ENCODE assay signal across 9 mouse cellular contexts in genomic region chr4:141720761-141721523, GRCm38 (mm10). TPM values are rescaled to one million over a fixed set of nuclear protein-coding genes. Genes with fewer than 3 reads are reported as not detected.
DNase-seq lines count a peak whose midpoint lies in the region; ATAC-seq and TF ChIP-seq lines count a peak whose summit lies in the region.
"Had no signal": no experiment of that assay in that cellular context is flagged by ENCODE, and none has a peak within 500 bp of the region (broad histone marks: within the 10 kb centered on the region; RNA-seq: fewer than 3 reads in every experiment).

No protein-coding gene starts in this region.

- H3K4me3 ChIP-seq in midbrain, embryonic 10.5 days, result peak overlapping the region; percentile 100
- H3K4me3 ChIP-seq in midbrain, postnatal 0 days (ENCODE audit: low read depth, low read length), result no peak overlapping the region
- peak overlapping the region; percentile 99 for H3K4me3 ChIP-seq in embryonic facial prominence, embryonic 14.5 days (ENCODE audit: low read depth, low read length)
- peak overlapping the region; percentile 85 for H3K4me3 ChIP-seq in intestine, postnatal 0 days (ENCODE audit: low read depth, low read length)

- H3K4me2 ChIP-seq in midbrain, postnatal 0 days (ENCODE audit: low read depth, low read length, poor library complexity, severe bottlenecking), result no peak overlapping the region
- peak overlapping the region; percentile 69 for H3K4me2 ChIP-seq in embryonic facial prominence, embryonic 14.5 days (ENCODE audit: low read depth, low read length)
- H3K4me2 ChIP-seq in intestine, postnatal 0 days (replicated peaks; ENCODE audit: low read depth), result peak overlapping the region; percentile 90

- 88% methylated on average over 6 of the region's 6 CpGs for WGBS in midbrain, embryonic 10.5 days
- 77% methylated on average over 6 of the region's 6 CpGs for WGBS in midbrain, postnatal 0 days
- 64% methylated on average over 6 of the region's 6 CpGs for WGBS in embryonic facial prominence, embryonic 14.5 days
- 17% methylated on average over 6 of the region's 6 CpGs for WGBS in intestine, postnatal 0 days

- H3K9ac ChIP-seq in midbrain, postnatal 0 days (replicated peaks; ENCODE audit: low read length, poor library complexity, severe bottlenecking), result no peak overlapping the region
- H3K9ac ChIP-seq in embryonic facial prominence, embryonic 14.5 days (ENCODE audit: low read depth, low read length), result 0 out of 2 replicates have a peak overlapping the region, but pooled peaks have one; percentile 95
- no peak overlapping the region for H3K9ac ChIP-seq in intestine, postnatal 0 days (ENCODE audit: low read depth, low read length)

- no peaks in the 10 kb centered on the region for H3K9me3 ChIP-seq in midbrain, embryonic 10.5 days (replicated peaks)
- no peaks in the 10 kb centered on the region for H3K9me3 ChIP-seq in midbrain, postnatal 0 days (ENCODE audit: low read length)
- H3K9me3 ChIP-seq in embryonic facial prominence, embryonic 14.5 days (ENCODE audit: control insufficient read depth, low read length), result 0 out of 2 replicates have a peak, but pooled peaks cover 4% of the 10 kb centered on the region
- no peaks in the 10 kb centered on the region for H3K9me3 ChIP-seq in intestine, postnatal 0 days (ENCODE audit: control insufficient read depth)

- ATAC-seq in midbrain, postnatal 0 days (ENCODE audit: low FRiP score), result no peak
- peak; percentile 59 for ATAC-seq in embryonic facial prominence, embryonic 14.5 days (ENCODE audit: low read depth)
- no peak for ATAC-seq in intestine, postnatal 0 days
- 0 out of 2 replicates have a peak, but pooled peaks have one; percentile 23 for ATAC-seq in neutrophil, adult 5-6 weeks (ENCODE audit: extremely low read depth, insufficient number of reproducible peaks, low FRiP score, poor library complexity, severe bottlenecking)

- peaks cover 35% of the 10 kb centered on the region for H3K36me3 ChIP-seq in midbrain, embryonic 10.5 days
- H3K36me3 ChIP-seq in midbrain, postnatal 0 days (ENCODE audit: insufficient read depth, low read length), result no peaks in the 10 kb centered on the region
- H3K36me3 ChIP-seq in embryonic facial prominence, embryonic 14.5 days (ENCODE audit: control insufficient read depth, insufficient read depth, low read length), result peaks cover 17% of the 10 kb centered on the region
- H3K36me3 ChIP-seq in intestine, postnatal 0 days (ENCODE audit: control insufficient read depth, insufficient read depth), result peaks cover 8% of the 10 kb centered on the region; the same call in 1 of the 2 replicates

- peaks cover 35% of the 10 kb centered on the region for H3K4me1 ChIP-seq in midbrain, embryonic 10.5 days
- peaks cover 12% of the 10 kb centered on the region; the same call in 1 of the 2 replicates for H3K4me1 ChIP-seq in midbrain, postnatal 0 days (ENCODE audit: insufficient read depth, low read length)
- peaks cover 19% of the 10 kb centered on the region for H3K4me1 ChIP-seq in embryonic facial prominence, embryonic 14.5 days (ENCODE audit: control insufficient read depth, insufficient read depth, low read length)
- no peaks in the 10 kb centered on the region for H3K4me1 ChIP-seq in intestine, postnatal 0 days (replicated peaks; ENCODE audit: control insufficient read depth, insufficient read depth, low read length)

- no peak for DNase-seq in midbrain, embryonic 10.5 days (ENCODE audit: low spot score)
- no peak for DNase-seq in midbrain, postnatal 0 days (ENCODE audit: low spot score)
- DNase-seq in embryonic facial prominence, embryonic 14.5 days (ENCODE audit: low spot score), result peak; percentile 87
- no peak for DNase-seq in retina, embryonic 14.5 days (ENCODE audit: low spot score)
- no peak for DNase-seq in cerebellum, postnatal 4 days (ENCODE audit: low spot score in 2 of 2)
- DNase-seq: kidney, adult 11 months; thymus, postnatal 36 days had no signal

- no peak for TF ChIP-seq CTCF in midbrain, postnatal 0 days (IDR thresholded peaks at IDR 0.05)
- TF ChIP-seq CTCF in intestine, postnatal 0 days (IDR thresholded peaks at IDR 0.05; ENCODE audit: low read depth), result no peak

- no peak overlapping the region for H3K27ac ChIP-seq in midbrain, embryonic 10.5 days (replicated peaks)
- no peak overlapping the region for H3K27ac ChIP-seq in midbrain, postnatal 0 days (ENCODE audit: low read depth, low read length)
- H3K27ac ChIP-seq in embryonic facial prominence, embryonic 14.5 days (replicated peaks; ENCODE audit: low read depth, low read length), result peak overlapping the region; percentile 39; the same call in 1 of the 2 replicates
- no peak overlapping the region for H3K27ac ChIP-seq in intestine, postnatal 0 days (ENCODE audit: low read depth, low read length)

- no peaks in the 10 kb centered on the region for H3K27me3 ChIP-seq in midbrain, embryonic 10.5 days (ENCODE audit: low read depth, poor library complexity, severe bottlenecking)
- H3K27me3 ChIP-seq in midbrain, postnatal 0 days (ENCODE audit: insufficient read depth, low read length), result no peaks in the 10 kb centered on the region
- H3K27me3 ChIP-seq in embryonic facial prominence, embryonic 14.5 days (replicated peaks; ENCODE audit: control insufficient read depth, insufficient read depth, low read length), result no peaks in the 10 kb centered on the region
- no peaks in the 10 kb centered on the region for H3K27me3 ChIP-seq in intestine, postnatal 0 days (replicated peaks; ENCODE audit: control insufficient read depth, insufficient read depth, low read length)

RNA-seq across cellular contexts. Expression of gene Ddi2, which starts 2.3 kb away (rescaled TPM):
- 23.7 and 24.2 TPM in 2 replicates for polyA plus RNA-seq in midbrain, embryonic 10.5 days (2016; fragmentation: Nextera tagmentation; extraction: Ambion mirVana)
- total RNA-seq in midbrain, postnatal 0 days (2014; rRNA removed), result 21.7 and 25.7 TPM in 2 replicates
- 8.9 and 9.2 TPM in 2 replicates for polyA plus RNA-seq in midbrain, postnatal 0 days (2015; fragmentation: Nextera tagmentation; extraction: Ambion mirVana)
- 18.8 and 19.4 TPM in 2 replicates for polyA plus RNA-seq in embryonic facial prominence, embryonic 14.5 days (2014; fragmentation: Nextera tagmentation; extraction: Ambion mirVana)
- polyA plus RNA-seq in intestine, postnatal 0 days (2015; fragmentation: Nextera tagmentation; extraction: Ambion mirVana), result 15.9 and 16.7 TPM in 2 replicates
- 29.2 and 31.1 TPM in 2 replicates for total RNA-seq in neutrophil, adult 5-6 weeks (2017)

RNA-seq across cellular contexts. Expression of gene Agmat, which starts 25.5 kb away (rescaled TPM):
- not detected in 2 replicates for polyA plus RNA-seq in midbrain, embryonic 10.5 days (2016; fragmentation: Nextera tagmentation; extraction: Ambion mirVana)
- total RNA-seq in midbrain, postnatal 0 days (2014; rRNA removed), result not detected in 2 replicates
- polyA plus RNA-seq in midbrain, postnatal 0 days (2015; fragmentation: Nextera tagmentation; extraction: Ambion mirVana), result not detected in 2 replicates
- polyA plus RNA-seq in embryonic facial prominence, embryonic 14.5 days (2014; fragmentation: Nextera tagmentation; extraction: Ambion mirVana), result 0.13 and 0.29 TPM in 2 replicates
- polyA plus RNA-seq in intestine, postnatal 0 days (2015; fragmentation: Nextera tagmentation; extraction: Ambion mirVana), result 106 and 109 TPM in 2 replicates
- not detected in 2 replicates for total RNA-seq in neutrophil, adult 5-6 weeks (2017)

RNA-seq across cellular contexts. Expression of gene Rsc1a1, which starts 35.5 kb away (rescaled TPM):
- polyA plus RNA-seq in midbrain, embryonic 10.5 days (2016; fragmentation: Nextera tagmentation; extraction: Ambion mirVana), result 2.2 and 2.4 TPM in 2 replicates
- total RNA-seq in midbrain, postnatal 0 days (2014; rRNA removed), result 2.7 and 12.7 TPM in 2 replicates
- polyA plus RNA-seq in midbrain, postnatal 0 days (2015; fragmentation: Nextera tagmentation; extraction: Ambion mirVana), result not detected in 2 replicates
- 1.9 and 2.7 TPM in 2 replicates for polyA plus RNA-seq in embryonic facial prominence, embryonic 14.5 days (2014; fragmentation: Nextera tagmentation; extraction: Ambion mirVana)
- polyA plus RNA-seq in intestine, postnatal 0 days (2015; fragmentation: Nextera tagmentation; extraction: Ambion mirVana), result not detected in 2 replicates
- total RNA-seq in neutrophil, adult 5-6 weeks (2017), result 6.5 TPM in 1 of 2 replicates, not detected in the other

RNA-seq across cellular contexts. Expression of gene Plekhm2, which starts 56.2 kb away (rescaled TPM):
- polyA plus RNA-seq in midbrain, embryonic 10.5 days (2016; fragmentation: Nextera tagmentation; extraction: Ambion mirVana), result 2.9 and 4.2 TPM in 2 replicates
- 40.0 and 41.7 TPM in 2 replicates for total RNA-seq in midbrain, postnatal 0 days (2014; rRNA removed)
- 6.7 and 6.9 TPM in 2 replicates for polyA plus RNA-seq in midbrain, postnatal 0 days (2015; fragmentation: Nextera tagmentation; extraction: Ambion mirVana)
- polyA plus RNA-seq in embryonic facial prominence, embryonic 14.5 days (2014; fragmentation: Nextera tagmentation; extraction: Ambion mirVana), result 3.7 and 4.5 TPM in 2 replicates
- polyA plus RNA-seq in intestine, postnatal 0 days (2015; fragmentation: Nextera tagmentation; extraction: Ambion mirVana), result 3.1 and 6.0 TPM in 2 replicates
- 15.6 and 16.6 TPM in 2 replicates for total RNA-seq in neutrophil, adult 5-6 weeks (2017)

Comparison
In these comparisons a context has a peak if more than half of its experiments do, and no peak if none do; other contexts are left out.
1. ATAC-seq: peak in embryonic facial prominence, embryonic 14.5 days (single experiment) and neutrophil, adult 5-6 weeks (single experiment); none in midbrain, postnatal 0 days (single experiment) and intestine, postnatal 0 days (single experiment).
2. RNA of gene Agmat, which starts 25.5 kb away (polyA plus RNA-seq): 106 to 109 TPM in intestine, postnatal 0 days; 0.13 to 0.29 TPM in embryonic facial prominence, embryonic 14.5 days, not detected in midbrain, postnatal 0 days and not detected in midbrain, embryonic 10.5 days; every median in the first group is over 10 times any median in the second.